Mouse (Mus musculus) retina, postnatal 7 days (tissue): ENCODE data around the gene Tfe3.
"Not testable (repeated sequence)": the region's sequence is repeated elsewhere in the genome, so short reads cannot be mapped to it uniquely, and the experiment has no call there.

Source experiments
- DNase-seq: peaks from one replicate; pipeline ENCODE4 v3.0.0-alpha.2; 2012; ENCODE audit warnings: low read depth, low spot score

Gene Tfe3

GRCm38 (mm10) chrX:7762137-7762920 is at the start of gene Tfe3:
Gene Tfe3 (plus strand): TSS chrX:7762560.
- DNase-seq = peak; percentile 82

GRCm38 (mm10) chrX:7713764-7714134 is 48.6 kb upstream of the Tfe3 start:
- DNase-seq = not testable (repeated sequence)

GRCm38 (mm10) chrX:7714135-7714899 is 48.0 kb upstream of the Tfe3 start, which contains the start of gene Wdr45:
Gene Wdr45 (plus strand): TSS chrX:7714333.
- DNase-seq = peak; percentile 90

GRCm38 (mm10) chrX:7716058-7716457 is 46.3 kb upstream of the Tfe3 start:
- not testable (repeated sequence) for DNase-seq

DNA sequence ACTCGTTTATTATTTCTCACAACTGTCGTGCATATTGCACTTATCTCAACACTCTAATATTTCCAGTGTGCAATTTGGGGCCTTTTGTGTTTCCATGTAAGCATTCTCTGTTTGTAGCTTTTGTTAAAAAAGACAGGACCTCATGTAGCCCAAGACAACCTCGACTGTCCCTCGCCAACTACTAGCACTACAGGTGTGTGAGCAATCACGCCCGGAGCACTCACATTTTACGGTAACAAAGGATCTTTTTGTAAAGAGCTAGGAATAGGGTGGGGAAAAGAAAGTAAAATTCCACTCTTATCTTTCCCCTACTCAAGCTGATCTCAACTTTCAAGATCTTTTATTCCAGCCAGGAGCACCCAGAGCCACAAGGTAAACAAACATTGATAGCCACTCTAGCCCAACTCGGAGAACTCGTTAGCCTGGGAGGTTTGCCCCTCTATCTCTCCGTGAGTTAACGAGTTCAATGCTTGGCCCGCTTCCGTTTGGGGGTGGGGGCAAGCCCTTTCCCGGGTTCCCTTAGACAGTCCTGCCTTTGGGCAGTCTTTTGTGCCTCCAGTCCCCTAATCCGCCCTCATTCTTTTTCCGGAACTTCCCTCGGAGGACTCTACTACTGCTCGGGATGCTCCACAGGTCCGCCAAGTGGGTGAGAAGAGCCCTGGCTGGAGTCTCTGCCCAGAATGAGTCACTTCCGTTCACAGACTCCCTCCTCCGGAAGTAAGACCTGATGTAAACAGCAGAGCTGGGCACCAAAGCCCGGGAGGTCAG is 40.7 kb upstream of the Tfe3 start, which contains the start of gene Gm45208:
TSS of gene Gm45208 (plus strand) at position 732 of the 768 bp plus-strand sequence.
- DNase-seq = peak; percentile 62

DNA sequence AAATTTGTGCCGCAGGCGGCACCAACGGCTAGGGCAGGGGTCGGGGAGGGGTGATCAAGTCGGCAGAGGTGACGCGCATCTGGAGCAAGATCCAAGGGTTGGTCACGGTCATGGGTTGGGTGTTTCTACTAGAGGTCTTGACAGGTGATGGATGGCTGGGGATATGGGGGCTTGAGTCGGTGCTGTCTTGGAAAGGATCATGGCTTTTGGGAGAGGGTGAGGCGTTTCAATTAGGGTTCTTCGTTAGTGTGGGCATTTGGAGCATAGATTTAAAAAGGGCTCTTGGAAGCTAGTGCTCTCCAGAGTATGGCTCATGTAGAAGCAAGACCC is 40.1 kb upstream of the Tfe3 start:
- DNase-seq = no peak

DNA sequence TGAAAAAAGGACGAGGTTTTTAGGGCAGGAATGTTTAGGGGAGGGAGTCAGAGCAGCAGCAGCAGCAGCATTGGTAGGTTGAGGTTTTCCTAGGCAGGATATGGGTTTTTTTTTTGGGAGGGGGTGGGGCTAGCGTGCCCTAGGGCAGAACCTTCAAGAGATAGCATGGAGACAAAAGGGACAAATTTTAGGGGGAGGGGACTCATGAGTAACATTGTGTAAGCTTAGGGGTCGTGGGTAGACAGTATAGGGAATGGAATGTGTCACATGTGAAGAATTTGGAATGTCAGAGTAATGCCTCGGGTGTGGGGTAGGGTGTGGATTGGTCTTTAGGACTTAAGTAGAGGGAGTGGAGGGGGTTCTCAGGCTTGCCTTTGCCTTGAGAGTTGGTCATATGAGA is 39.7 kb upstream of the Tfe3 start:
- no peak for DNase-seq

DNA sequence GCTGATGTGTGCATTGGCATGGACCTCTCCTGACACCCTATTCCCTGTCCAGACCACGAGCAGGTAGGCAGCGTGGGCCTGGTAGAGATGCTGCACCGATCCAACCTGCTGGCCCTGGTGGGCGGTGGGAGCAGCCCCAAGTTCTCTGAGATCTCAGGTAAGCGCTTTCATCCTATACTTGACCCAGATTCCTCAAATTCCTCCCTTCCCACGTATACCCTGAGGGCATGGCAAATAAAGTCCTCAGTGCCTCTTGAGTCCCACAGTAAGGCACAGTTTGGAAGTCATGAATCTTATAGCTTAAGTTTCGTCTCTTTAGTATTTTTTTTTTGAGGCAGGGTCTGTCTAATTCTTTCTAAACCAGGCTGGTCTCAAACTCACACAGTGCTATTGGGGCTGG is 38.2 kb upstream of the Tfe3 start:
- DNase-seq = no peak

GRCm38 (mm10) chrX:7725841-7726240 is 36.5 kb upstream of the Tfe3 start:
- DNase-seq = no peak

GRCm38 (mm10) chrX:7727176-7727575 is 35.2 kb upstream of the Tfe3 start:
- DNase-seq = no peak

DNA sequence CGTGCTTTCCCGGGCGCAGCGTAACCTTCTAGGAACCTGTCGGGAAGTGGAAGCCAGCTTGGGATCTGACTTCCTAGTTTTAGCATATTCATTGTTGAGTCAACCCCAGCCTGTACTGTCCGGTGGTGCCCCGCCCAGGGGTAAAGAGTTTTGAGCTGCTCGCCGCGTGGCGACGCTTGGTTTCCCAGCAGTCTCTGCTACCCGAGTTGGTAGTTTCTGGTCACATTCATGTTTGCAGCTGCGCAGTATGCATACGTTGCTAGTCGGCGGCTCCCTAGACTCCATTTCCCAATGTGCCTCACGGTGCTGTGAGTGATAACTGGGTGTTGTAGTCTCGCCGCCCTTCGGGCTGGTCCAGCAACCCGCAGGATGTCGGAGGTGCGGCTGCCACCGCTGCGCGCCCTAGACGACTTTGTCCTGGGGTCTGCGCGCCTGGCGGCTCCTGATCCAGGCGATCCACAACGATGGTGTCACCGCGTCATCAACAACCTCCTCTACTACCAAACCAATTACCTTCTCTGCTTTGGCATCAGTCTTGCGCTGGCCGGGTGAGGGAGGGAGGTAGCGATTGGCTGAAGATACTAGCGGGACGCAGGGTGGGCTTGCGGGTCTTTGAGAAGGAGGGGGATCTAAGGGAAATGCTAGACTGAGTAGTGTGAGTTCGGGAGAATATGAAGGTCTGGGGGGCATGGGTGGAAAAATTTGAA is 34.0 kb upstream of the Tfe3 start, which contains the start of gene Praf2:
TSS of gene Praf2 (plus strand) at position 225 of the 707 bp plus-strand sequence.
- DNase-seq = peak; percentile 61

DNA sequence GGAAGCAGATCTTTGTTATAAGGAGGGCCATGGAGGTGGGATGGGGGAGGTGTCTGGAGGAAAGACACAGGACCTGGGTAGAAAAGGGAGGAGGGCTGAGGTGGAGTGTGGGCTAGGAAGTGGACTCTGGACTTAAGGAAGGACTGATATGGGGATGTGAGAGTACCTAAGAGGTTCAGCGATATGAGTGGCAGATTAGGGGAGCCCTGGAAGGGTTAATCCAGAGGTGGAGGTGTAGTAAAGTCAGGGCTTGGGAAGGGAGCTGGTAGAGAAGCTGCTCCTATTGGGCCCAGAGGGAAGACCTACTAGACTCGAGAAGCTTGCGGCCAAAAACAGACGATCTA is 33.5 kb upstream of the Tfe3 start:
- no peak for DNase-seq

- no peak for DNase-seq
Observed at GRCm38 (mm10) chrX:7733571-7734156, 28.7 kb upstream of the Tfe3 start.

- no peak for DNase-seq
Observed at GRCm38 (mm10) chrX:7739336-7740081, 22.9 kb upstream of the Tfe3 start.

DNA sequence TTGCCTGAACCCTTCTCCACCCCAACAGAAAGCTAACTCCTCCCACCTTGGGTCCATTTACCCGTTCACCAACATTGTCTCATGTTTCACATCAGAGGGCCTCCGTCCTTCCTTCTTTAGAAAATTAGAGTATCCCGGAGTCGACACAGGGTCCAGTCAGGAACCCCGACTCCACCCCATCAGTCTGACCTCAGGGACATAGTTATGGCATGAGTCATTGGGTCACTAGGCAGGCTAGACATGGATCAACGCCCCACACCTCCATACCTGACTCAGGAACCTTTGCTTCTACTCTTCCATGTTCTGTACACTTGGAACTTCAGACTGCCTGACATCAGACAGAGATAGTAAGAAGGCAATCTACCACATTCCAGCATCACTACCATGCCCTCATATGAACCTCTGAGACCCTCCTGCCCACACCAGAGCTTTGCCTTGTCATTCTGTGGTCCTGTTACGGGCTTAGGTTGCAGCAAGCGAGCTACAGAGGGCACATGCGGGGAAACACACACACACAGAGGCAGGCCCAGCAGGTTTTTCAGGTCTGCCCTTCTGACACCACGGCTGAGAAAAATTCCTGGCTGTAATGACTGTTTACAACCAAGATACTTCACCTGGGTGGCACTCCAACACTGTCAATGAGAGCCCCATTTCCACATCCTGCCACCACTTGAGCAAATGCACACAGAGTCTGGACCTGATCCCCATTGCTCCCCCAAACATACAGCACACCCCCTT is 22.1 kb upstream of the Tfe3 start:
- no peak for DNase-seq

DNA sequence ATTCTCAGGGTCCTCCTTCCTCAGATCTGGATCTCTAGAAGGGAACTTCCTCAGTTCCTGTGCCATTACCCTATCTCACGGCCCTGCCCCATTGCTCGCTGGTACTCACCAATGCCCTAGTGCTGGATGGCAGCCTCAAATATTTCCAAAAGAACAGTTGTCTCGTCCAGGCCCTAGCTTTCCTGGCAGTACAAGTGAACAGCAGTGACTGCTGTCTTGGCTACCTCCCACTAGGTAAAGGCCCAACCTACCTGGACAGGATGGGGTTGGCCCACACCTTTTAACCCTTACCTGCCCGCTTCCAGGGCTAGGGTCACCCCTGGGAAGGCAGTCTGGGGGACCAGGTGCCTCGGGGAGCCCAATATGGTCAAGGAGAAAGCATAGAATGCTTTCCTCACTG is 21.3 kb upstream of the Tfe3 start:
- DNase-seq = no peak

DNA sequence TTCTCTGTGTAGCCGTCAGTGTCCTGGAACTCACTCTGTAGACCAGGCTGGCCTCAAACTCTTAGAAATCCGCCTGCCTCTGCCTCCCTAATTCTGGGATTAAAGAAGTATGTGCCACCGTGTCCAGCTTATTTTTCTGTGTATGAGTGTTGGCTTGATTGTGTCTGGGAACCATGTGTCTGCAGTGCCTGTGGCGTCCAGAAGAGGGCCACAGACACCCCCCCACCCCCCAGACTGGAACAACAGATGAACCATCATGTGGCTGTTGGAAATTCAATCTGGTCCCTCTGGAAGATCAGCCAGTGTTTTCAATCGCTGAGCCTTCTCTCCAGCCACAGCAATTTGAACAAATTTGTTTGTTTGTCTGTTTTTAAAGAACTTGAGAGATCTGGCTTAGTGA is 18.9 kb upstream of the Tfe3 start:
- DNase-seq = no peak

GRCm38 (mm10) chrX:7744940-7745339 is 17.4 kb upstream of the Tfe3 start:
- no peak for DNase-seq

- no peak for DNase-seq
Observed at GRCm38 (mm10) chrX:7745429-7745828, 16.9 kb upstream of the Tfe3 start.
